Comparison of ENCODE assay signal across 8 mouse cellular contexts in genomic region chr3:95624628-95625503, GRCm38 (mm10). TPM values are rescaled to one million over a fixed set of nuclear protein-coding genes. Genes with fewer than 3 reads are reported as not detected.
DNase-seq lines count a peak whose midpoint lies in the region; ATAC-seq and TF ChIP-seq lines count a peak whose summit lies in the region.

Gene Ensa (plus strand): TSS chr3:95624993.

- WGBS in forebrain, embryonic 13.5 days: under 1% methylated on average over 44 of the region's 44 CpGs
- WGBS in large intestine, adult 2 months: 1% methylated on average over 44 of the region's 44 CpGs
- WGBS in liver, postnatal 0 days (ENCODE audit: insufficient replicate concordance): 1% methylated on average over 44 of the region's 44 CpGs
- WGBS in neural tube, embryonic 14.5 days: under 1% methylated on average over 44 of the region's 44 CpGs

- TF ChIP-seq POLR2A in ES-Bruce4 (IDR thresholded peaks at IDR 0.05; ENCODE audit: insufficient read depth, low read length): peak; percentile 93

- peaks cover 28% of the 10 kb centered on the region for H3K36me3 ChIP-seq in ES-Bruce4 (ENCODE audit: control insufficient read depth, insufficient read depth, low read length, poor library complexity, severe bottlenecking)
- H3K36me3 ChIP-seq in forebrain, embryonic 13.5 days (ENCODE audit: poor library complexity, severe bottlenecking): peaks cover 41% of the 10 kb centered on the region
- H3K36me3 ChIP-seq in liver, postnatal 0 days (replicated peaks; ENCODE audit: insufficient read depth, low read length): peaks cover 43% of the 10 kb centered on the region
- H3K36me3 ChIP-seq in neural tube, embryonic 14.5 days (ENCODE audit: control insufficient read depth, insufficient read depth, low read length): peaks cover 25% of the 10 kb centered on the region

- H3K4me1 ChIP-seq in ES-Bruce4 (ENCODE audit: control insufficient read depth, insufficient read depth, low read length): peaks cover 6% of the 10 kb centered on the region
- H3K4me1 ChIP-seq in forebrain, embryonic 13.5 days: peaks cover 24% of the 10 kb centered on the region
- H3K4me1 ChIP-seq in liver, postnatal 0 days (ENCODE audit: insufficient read depth): peaks cover 5% of the 10 kb centered on the region
- peaks cover 16% of the 10 kb centered on the region for H3K4me1 ChIP-seq in neural tube, embryonic 14.5 days (ENCODE audit: control insufficient read depth, insufficient read depth, low read length)

- H3K27me3 ChIP-seq in ES-Bruce4 (ENCODE audit: control insufficient read depth, insufficient read depth, low read length, poor library complexity, severe bottlenecking): no peaks in the 10 kb centered on the region
- no peaks in the 10 kb centered on the region for H3K27me3 ChIP-seq in forebrain, embryonic 13.5 days
- H3K27me3 ChIP-seq in liver, postnatal 0 days (ENCODE audit: insufficient read depth, low read length): no peaks in the 10 kb centered on the region
- H3K27me3 ChIP-seq in neural tube, embryonic 14.5 days (ENCODE audit: control insufficient read depth, insufficient read depth, low read length): no peaks in the 10 kb centered on the region

- peak; percentile 98 to 99 for DNase-seq in heart, postnatal 10 days
- peak; percentile 96 for DNase-seq in large intestine, adult 2 months (ENCODE audit: low read depth, low spot score)
- DNase-seq in liver, postnatal 0 days: peak; percentile 97
- DNase-seq in testis, postnatal 10 days (ENCODE audit: low spot score): peak; percentile 94

- H3K9me3 ChIP-seq in ES-Bruce4 (replicated peaks; ENCODE audit: control insufficient read depth, insufficient read depth, low read length, poor library complexity, severe bottlenecking): no peaks in the 10 kb centered on the region
- no peaks in the 10 kb centered on the region for H3K9me3 ChIP-seq in forebrain, embryonic 13.5 days (replicated peaks)
- H3K9me3 ChIP-seq in liver, postnatal 0 days (ENCODE audit: low read length): no peaks in the 10 kb centered on the region
- no peaks in the 10 kb centered on the region for H3K9me3 ChIP-seq in neural tube, embryonic 14.5 days (ENCODE audit: control insufficient read depth, low read length)

- peak within 1 kb of the TSS; percentile 84 for H3K4me2 ChIP-seq in forebrain, embryonic 13.5 days
- peak within 1 kb of the TSS; percentile 76 for H3K4me2 ChIP-seq in liver, postnatal 0 days (ENCODE audit: low read depth, low read length)
- peak within 1 kb of the TSS; percentile 53 for H3K4me2 ChIP-seq in neural tube, embryonic 14.5 days (ENCODE audit: low read depth, low read length)

- intact Hi-C loops in heart, postnatal 10 days (cut with DNase I): no loop called here

- no peak for TF ChIP-seq CTCF in ES-Bruce4 (IDR thresholded peaks at IDR 0.05; ENCODE audit: low read depth, low read length)
- no peak for TF ChIP-seq CTCF in liver, postnatal 0 days (IDR thresholded peaks at IDR 0.05; ENCODE audit: low read depth)

- H3K4me3 ChIP-seq in ES-Bruce4 (ENCODE audit: low read depth, low read length): peak within 1 kb of the TSS; percentile 95
- H3K4me3 ChIP-seq in forebrain, embryonic 13.5 days: peak within 1 kb of the TSS; percentile 65
- H3K4me3 ChIP-seq in liver, postnatal 0 days (ENCODE audit: low read depth, low read length): peak within 1 kb of the TSS; percentile 78
- H3K4me3 ChIP-seq in neural tube, embryonic 14.5 days (ENCODE audit: low read depth, low read length): peak within 1 kb of the TSS; percentile 64

- H3K9ac ChIP-seq in ES-Bruce4 (ENCODE audit: low read depth, poor library complexity, severe bottlenecking): peak within 1 kb of the TSS; percentile 91
- H3K9ac ChIP-seq in forebrain, embryonic 13.5 days: peak within 1 kb of the TSS; percentile 73
- H3K9ac ChIP-seq in liver, postnatal 0 days (replicated peaks): peak within 1 kb of the TSS; percentile 78
- peak within 1 kb of the TSS; percentile 56 for H3K9ac ChIP-seq in neural tube, embryonic 14.5 days (replicated peaks; ENCODE audit: low read depth, low read length)

- H3K27ac ChIP-seq in ES-Bruce4 (ENCODE audit: insufficient read depth, low read length): peak within 1 kb of the TSS; percentile 82
- H3K27ac ChIP-seq in forebrain, embryonic 13.5 days: peak within 1 kb of the TSS; percentile 89
- H3K27ac ChIP-seq in liver, postnatal 0 days (ENCODE audit: low read depth): peak within 1 kb of the TSS; percentile 86
- peak within 1 kb of the TSS; percentile 94 for H3K27ac ChIP-seq in neural tube, embryonic 14.5 days (ENCODE audit: low read depth, low read length)

- no peak for TF ChIP-seq EP300 in ES-Bruce4 (IDR thresholded peaks at IDR 0.05; ENCODE audit: insufficient read depth, low read depth, low read length)
- peak; percentile 59; the same call in 1 of the 2 replicates for TF ChIP-seq EP300 in liver, postnatal 0 days (IDR thresholded peaks at IDR 0.05; ENCODE audit: low read depth)

- ATAC-seq in cerebellum, adult (ENCODE audit: insufficient number of reproducible peaks, low FRiP score, low TSS enrichment): peak; percentile 96
- ATAC-seq in forebrain, embryonic 13.5 days: peak; percentile 99
- peak; percentile 96 for ATAC-seq in liver, postnatal 0 days
- peak; percentile 99 for ATAC-seq in neural tube, embryonic 14.5 days (ENCODE audit: low read depth)

RNA-seq across cellular contexts. Expression of gene Ensa, which starts in this region (rescaled TPM):
- polyA plus RNA-seq in ES-Bruce4 (2011; ENCODE audit: insufficient read depth, insufficient read length, low read depth, missing spikeins): 67.4 and 68.5 TPM in 2 replicates
- 98.1 and 108 TPM in 2 replicates for polyA plus RNA-seq in forebrain, embryonic 13.5 days (2015; fragmentation: Nextera tagmentation; extraction: Ambion mirVana)
- total RNA-seq in heart, postnatal 10 days (2021): 10 to 100 TPM; 61.4 to 63.6 TPM
- 12.4 and 14.6 TPM in 2 replicates for polyA plus RNA-seq in large intestine, adult 2 months (2012; rRNA removed)
- polyA plus RNA-seq in liver, postnatal 0 days (2015; fragmentation: Nextera tagmentation; extraction: Ambion mirVana): 20.1 and 23.9 TPM in 2 replicates
- polyA plus RNA-seq in neural tube, embryonic 14.5 days (2014; fragmentation: Nextera tagmentation; extraction: Ambion mirVana): 94.2 and 101 TPM in 2 replicates

Comparison
In these comparisons a context has a peak if more than half of its experiments do, and no peak if none do; other contexts are left out.
1. Peak in every context shown above with its lines: DNase-seq, ATAC-seq, H3K4me3 ChIP-seq and H3K27ac ChIP-seq.